Comparison of ENCODE assay signal across 30 mouse cellular contexts in the genomic region with DNA sequence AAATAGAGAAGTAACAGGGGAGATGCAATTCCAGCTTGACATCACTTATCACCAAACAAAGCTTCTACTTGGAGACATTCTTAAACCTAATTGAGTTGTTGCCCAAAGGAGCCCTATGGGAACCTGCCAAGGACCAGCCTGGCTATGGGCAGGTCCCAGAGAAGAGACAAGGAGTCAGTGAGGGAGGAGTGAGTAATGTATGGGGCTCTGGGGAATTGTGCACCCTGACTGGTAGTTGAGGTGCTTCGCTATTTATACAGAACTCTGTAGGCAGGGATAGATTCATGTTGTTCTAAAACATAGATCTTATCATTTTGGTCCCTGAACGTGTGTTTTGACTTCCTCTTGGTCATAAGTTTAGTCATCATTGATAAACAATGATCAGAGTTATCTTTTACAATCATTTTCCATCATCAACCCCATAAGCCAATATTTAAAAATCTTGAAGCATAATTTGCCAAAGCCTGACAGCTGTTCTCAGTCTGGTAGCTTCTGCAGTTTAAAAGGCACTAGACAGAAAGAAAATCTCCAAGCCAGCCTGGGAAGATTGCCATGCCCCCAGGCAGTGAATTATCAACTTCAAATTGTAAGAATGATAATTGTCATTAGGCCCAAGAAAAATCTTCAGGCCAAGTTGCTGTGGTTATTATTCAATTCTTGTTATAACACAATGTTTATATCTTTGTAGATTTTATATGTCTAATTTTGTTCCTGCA. TPM values are rescaled to one million over a fixed set of nuclear protein-coding genes. Genes with fewer than 3 reads are reported as not detected.
A peak's percentile ranks its signal among the peaks of the same experiment; 100 is the strongest.
DNase-seq lines count a peak whose midpoint lies in the region; ATAC-seq and TF ChIP-seq lines count a peak whose summit lies in the region.
"Had no signal": no experiment of that assay in that cellular context is flagged by ENCODE, and none has a peak within 500 bp of the region (broad histone marks: within the 10 kb centered on the region; RNA-seq: fewer than 3 reads in every experiment).

No protein-coding gene starts in this region.

- TF ChIP-seq POLR2A in thymus, adult 2 months (IDR thresholded peaks at IDR 0.05; ENCODE audit: control insufficient read depth, extremely low read depth, insufficient read depth, low read length, poor library complexity) = no peak

- no peak overlapping the region for H3K4me2 ChIP-seq in hindbrain, embryonic 14.5 days (replicated peaks)
- no peak overlapping the region for H3K4me2 ChIP-seq in midbrain, postnatal 0 days (ENCODE audit: low read depth, low read length, poor library complexity, severe bottlenecking)
- H3K4me2 ChIP-seq in midbrain, embryonic 13.5 days (replicated peaks) = no peak overlapping the region
- H3K4me2 ChIP-seq: heart, embryonic 11.5 days; liver, embryonic 13.5 days; lung, embryonic 15.5 days; neural tube, embryonic 12.5 days had no signal

- TF ChIP-seq CTCF in midbrain, postnatal 0 days (IDR thresholded peaks at IDR 0.05) = no peak
- TF ChIP-seq CTCF in thymus, adult 2 months (IDR thresholded peaks at IDR 0.05; ENCODE audit: borderline replicate concordance, control insufficient read depth, extremely low read depth, insufficient read depth, low read length, poor library complexity) = no peak

- no peaks in the 10 kb centered on the region for H3K27me3 ChIP-seq in hindbrain, embryonic 14.5 days (ENCODE audit: control insufficient read depth, insufficient read depth, low read length)
- H3K27me3 ChIP-seq in hindbrain, embryonic 10.5 days (ENCODE audit: insufficient read depth, poor library complexity, severe bottlenecking) = no peaks in the 10 kb centered on the region
- H3K27me3 ChIP-seq in midbrain, postnatal 0 days (ENCODE audit: insufficient read depth, low read length) = no peaks in the 10 kb centered on the region
- H3K27me3 ChIP-seq in midbrain, embryonic 13.5 days = no peaks in the 10 kb centered on the region
- no peaks in the 10 kb centered on the region for H3K27me3 ChIP-seq in thymus, adult 2 months (ENCODE audit: control insufficient read depth, insufficient read depth, low read length)
- H3K27me3 ChIP-seq: lung, embryonic 15.5 days; megakaryocyte, embryonic 14.5 days; neural tube, embryonic 12.5 days had no signal

- H3K27ac ChIP-seq in hindbrain, embryonic 14.5 days = no peak overlapping the region
- H3K27ac ChIP-seq in hindbrain, embryonic 10.5 days = no peak overlapping the region
- no peak overlapping the region for H3K27ac ChIP-seq in midbrain, postnatal 0 days (ENCODE audit: low read depth, low read length)
- no peak overlapping the region for H3K27ac ChIP-seq in midbrain, embryonic 13.5 days
- H3K27ac ChIP-seq in thymus, adult 2 months (ENCODE audit: control insufficient read depth, insufficient read depth, low read length) = no peak overlapping the region
- H3K27ac ChIP-seq: kidney, postnatal 0 days; layer of hippocampus, adult 2 months; liver, embryonic 13.5 days; lung, embryonic 15.5 days; neural tube, embryonic 12.5 days had no signal

- peak; percentile 38 for DNase-seq in hindbrain, embryonic 14.5 days (ENCODE audit: low spot score)
- DNase-seq in hindbrain, embryonic 10.5 days (ENCODE audit: low spot score) = no peak
- peak; percentile 54 for DNase-seq in midbrain, postnatal 0 days (ENCODE audit: low spot score)
- peak; percentile 46 for DNase-seq in brain, adult 2 months (ENCODE audit: low read depth, low spot score)
- DNase-seq in thymus, adult 2 months = no peak
- DNase-seq: adrenal gland, postnatal 25 days; cerebellum, adult 11-12 months; gastrocnemius, postnatal 10 days; heart, adult 11 months; kidney, adult 18-20 months; liver, embryonic 13.5 days; lung, postnatal 36 days; midbrain, embryonic 14.5 days; right cerebral cortex, postnatal 25 days; thymus, postnatal 25 days had no signal

- H3K9me3 ChIP-seq in hindbrain, embryonic 14.5 days (ENCODE audit: control insufficient read depth, low read length) = no peaks in the 10 kb centered on the region
- H3K9me3 ChIP-seq in hindbrain, embryonic 10.5 days = no peaks in the 10 kb centered on the region
- H3K9me3 ChIP-seq in midbrain, postnatal 0 days (ENCODE audit: low read length) = no peaks in the 10 kb centered on the region
- H3K9me3 ChIP-seq in midbrain, embryonic 13.5 days = no peaks in the 10 kb centered on the region
- H3K9me3 ChIP-seq: liver, embryonic 13.5 days; lung, embryonic 15.5 days; neural tube, embryonic 12.5 days had no signal

- 84% methylated on average over 2 of the region's 2 CpGs for WGBS in hindbrain, embryonic 14.5 days
- WGBS in hindbrain, embryonic 10.5 days = 79% methylated on average over 2 of the region's 2 CpGs
- 78% methylated on average over 2 of the region's 2 CpGs for WGBS in midbrain, postnatal 0 days
- WGBS in midbrain, embryonic 13.5 days = 83% methylated on average over 2 of the region's 2 CpGs
- 67% methylated on average over 2 of the region's 2 CpGs for WGBS in thymus, adult 2 months

- H3K9ac ChIP-seq in hindbrain, embryonic 14.5 days = no peak overlapping the region
- H3K9ac ChIP-seq in midbrain, postnatal 0 days (replicated peaks; ENCODE audit: low read length, poor library complexity, severe bottlenecking) = no peak overlapping the region
- H3K9ac ChIP-seq in midbrain, embryonic 13.5 days (replicated peaks) = no peak overlapping the region
- H3K9ac ChIP-seq: liver, embryonic 13.5 days; lung, embryonic 15.5 days; neural tube, embryonic 12.5 days had no signal

- no peak overlapping the region for H3K4me3 ChIP-seq in hindbrain, embryonic 14.5 days (replicated peaks; ENCODE audit: low read length)
- no peak overlapping the region for H3K4me3 ChIP-seq in hindbrain, embryonic 10.5 days
- no peak overlapping the region for H3K4me3 ChIP-seq in midbrain, postnatal 0 days (ENCODE audit: low read depth, low read length)
- no peak overlapping the region for H3K4me3 ChIP-seq in midbrain, embryonic 13.5 days (replicated peaks)
- no peak overlapping the region for H3K4me3 ChIP-seq in thymus, adult 2 months (ENCODE audit: control insufficient read depth, insufficient read depth, low read length)
- H3K4me3 ChIP-seq: layer of hippocampus, adult 2 months; liver, embryonic 13.5 days; lung, embryonic 15.5 days; megakaryocyte, embryonic 14.5 days; neural tube, embryonic 12.5 days had no signal

- no peaks in the 10 kb centered on the region for H3K36me3 ChIP-seq in hindbrain, embryonic 14.5 days (replicated peaks; ENCODE audit: control insufficient read depth, insufficient read depth)
- no peaks in the 10 kb centered on the region for H3K36me3 ChIP-seq in hindbrain, embryonic 10.5 days
- no peaks in the 10 kb centered on the region for H3K36me3 ChIP-seq in midbrain, postnatal 0 days (ENCODE audit: insufficient read depth, low read length)
- no peaks in the 10 kb centered on the region for H3K36me3 ChIP-seq in midbrain, embryonic 13.5 days
- H3K36me3 ChIP-seq in thymus, adult 2 months (ENCODE audit: control insufficient read depth, insufficient read depth, low read length) = no peaks in the 10 kb centered on the region
- H3K36me3 ChIP-seq: liver, embryonic 13.5 days; lung, embryonic 15.5 days; neural tube, embryonic 12.5 days had no signal

- no peak for ATAC-seq in hindbrain, embryonic 14.5 days (ENCODE audit: low FRiP score)
- no peak for ATAC-seq in midbrain, postnatal 0 days (ENCODE audit: low FRiP score)
- ATAC-seq in midbrain, embryonic 13.5 days = no peak
- no peak for ATAC-seq in granulocyte monocyte progenitor cell, adult 5-6 weeks (replicated peaks; ENCODE audit: poor library complexity, severe bottlenecking)
- ATAC-seq: inflammation-experienced regulatory T-cells, adult 6 months had no signal

- H3K4me1 ChIP-seq in hindbrain, embryonic 14.5 days (replicated peaks; ENCODE audit: control insufficient read depth, insufficient read depth, low read length) = no peaks in the 10 kb centered on the region
- H3K4me1 ChIP-seq in hindbrain, embryonic 10.5 days (replicated peaks) = no peaks in the 10 kb centered on the region
- H3K4me1 ChIP-seq in midbrain, postnatal 0 days (ENCODE audit: insufficient read depth, low read length) = no peaks in the 10 kb centered on the region
- no peaks in the 10 kb centered on the region for H3K4me1 ChIP-seq in midbrain, embryonic 13.5 days (replicated peaks)
- H3K4me1 ChIP-seq in thymus, adult 2 months (replicated peaks; ENCODE audit: control insufficient read depth, insufficient read depth, low read length) = no peaks in the 10 kb centered on the region
- H3K4me1 ChIP-seq: liver, embryonic 13.5 days; lung, embryonic 15.5 days; megakaryocyte, embryonic 14.5 days; neural tube, embryonic 12.5 days had no signal

RNA-seq across cellular contexts. Expression of gene Vmn1r21, which starts 10.3 kb away (rescaled TPM):
- not detected in 2 replicates for polyA plus RNA-seq in hindbrain, embryonic 14.5 days (2014; fragmentation: Nextera tagmentation; extraction: Ambion mirVana)
- polyA plus RNA-seq in hindbrain, embryonic 10.5 days (2016; fragmentation: Nextera tagmentation; extraction: Ambion mirVana) = not detected in 2 replicates
- not detected in 2 replicates for total RNA-seq in midbrain, postnatal 0 days (2014; rRNA removed)
- polyA plus RNA-seq in midbrain, postnatal 0 days (2015; fragmentation: Nextera tagmentation; extraction: Ambion mirVana) = not detected in 2 replicates
- polyA plus RNA-seq in midbrain, embryonic 13.5 days (2015; fragmentation: Nextera tagmentation; extraction: Ambion mirVana) = not detected in 2 replicates
- total RNA-seq in granulocyte monocyte progenitor cell, adult 5-6 weeks (2014; fragmentation: Nextera tagmentation) = not detected in 2 replicates
- total RNA-seq in granulocyte monocyte progenitor cell, adult 5-6 weeks (2017) = not detected in 2 replicates
- polyA plus RNA-seq in thymus, adult 2 months (2012; rRNA removed) = not detected in 2 replicates
- total RNA-seq: adrenal gland, postnatal 25 days; gastrocnemius, postnatal 10 days; layer of hippocampus, adult 2 months; left cerebral cortex, adult 18-20 months; left cerebral cortex, postnatal 25 days had no signal
- polyA plus RNA-seq: embryonic facial prominence, embryonic 14.5 days; heart, embryonic 11.5 days; heart, postnatal 0 days; inflammation-experienced regulatory T-cells, adult 6 months; kidney, postnatal 0 days; limb, embryonic 14.5 days; liver, embryonic 13.5 days; lung, embryonic 15.5 days; neural tube, embryonic 12.5 days; spleen, adult 2 months had no signal

RNA-seq across cellular contexts. Expression of gene Vopp1, which starts 14.9 kb away (rescaled TPM):
- polyA plus RNA-seq in hindbrain, embryonic 14.5 days (2014; fragmentation: Nextera tagmentation; extraction: Ambion mirVana) = 113 and 135 TPM in 2 replicates
- 61.3 and 72.1 TPM in 2 replicates for polyA plus RNA-seq in hindbrain, embryonic 10.5 days (2016; fragmentation: Nextera tagmentation; extraction: Ambion mirVana)
- total RNA-seq in midbrain, postnatal 0 days (2014; rRNA removed) = 269 and 319 TPM in 2 replicates
- 182 and 188 TPM in 2 replicates for polyA plus RNA-seq in midbrain, postnatal 0 days (2015; fragmentation: Nextera tagmentation; extraction: Ambion mirVana)
- 170 and 171 TPM in 2 replicates for polyA plus RNA-seq in midbrain, embryonic 13.5 days (2015; fragmentation: Nextera tagmentation; extraction: Ambion mirVana)
- 10.1 and 14.9 TPM in 2 replicates for total RNA-seq in granulocyte monocyte progenitor cell, adult 5-6 weeks (2014; fragmentation: Nextera tagmentation)
- total RNA-seq in granulocyte monocyte progenitor cell, adult 5-6 weeks (2017) = 12.0 TPM in 2 replicates
- 16.2 and 18.4 TPM in 2 replicates for polyA plus RNA-seq in thymus, adult 2 months (2012; rRNA removed)

Comparison
In these comparisons a context has a peak if more than half of its experiments do, and no peak if none do; other contexts are left out.
1. DNase-seq: peak in hindbrain, embryonic 14.5 days (single experiment), midbrain, postnatal 0 days (single experiment) and brain, adult 2 months (single experiment); none in hindbrain, embryonic 10.5 days (single experiment) and thymus, adult 2 months (single experiment).